Mouse (Mus musculus) stomach, postnatal 0 days (tissue): ENCODE measurements around the gene Zfp609. TPM values are rescaled to one million over a fixed set of nuclear protein-coding genes. Genes with fewer than 3 reads are reported as not detected.

Experiments
- ATAC-seq: fragments of 200-750 bp; cut with Nextera tagmentation; 2 replicates; pipeline ENCODE4 v1.8.0; 2017; ENCODE audit not compliant: low FRiP score, low TSS enrichment
- DNase-seq: peaks from one replicate; pipeline ENCODE4 v3.0.0-alpha.2; 2016; ENCODE audit warnings: low spot score
- H3K27ac ChIP-seq: fragments of 300-500 bp; sonication (generic); replicated peaks from 2 replicates; pipeline ENCODE4 v1.5.1; 2014; ENCODE audit warnings: mild to moderate bottlenecking, control low read depth
- H3K27me3 ChIP-seq: fragments of 300-500 bp; sonication (generic); 2 replicates; pipeline ENCODE4 v1.6.1; 2014; ENCODE audit warnings: low read length; ENCODE audit not compliant: control insufficient read depth, insufficient read depth
- H3K36me3 ChIP-seq: fragments of 300-500 bp; sonication (generic); 2 replicates; pipeline ENCODE4 v1.6.1; 2014; ENCODE audit warnings: low read length, mixed read lengths; ENCODE audit not compliant: control insufficient read depth, insufficient read depth
- H3K4me1 ChIP-seq: fragments of 300-500 bp; sonication (generic); replicated peaks from 2 replicates; pipeline ENCODE4 v1.6.1; 2014; ENCODE audit warnings: antibody characterized with exemption; ENCODE audit not compliant: control insufficient read depth, insufficient read depth
- H3K4me2 ChIP-seq: fragments of 300-500 bp; sonication (generic); replicated peaks from 2 replicates; pipeline ENCODE4 v1.6.1; 2014; ENCODE audit warnings: low read depth, mild to moderate bottlenecking, control low read depth, moderate library complexity
- H3K4me3 ChIP-seq: fragments of 300-500 bp; sonication (generic); 2 replicates; pipeline ENCODE4 v1.5.1; 2014; ENCODE audit warnings: low read depth, low read length, control low read depth
- H3K9ac ChIP-seq: fragments of 300-500 bp; sonication (generic); 2 replicates; pipeline ENCODE4 v1.6.1; 2014; ENCODE audit warnings: mild to moderate bottlenecking, low read length, control low read depth, mixed read lengths
- H3K9me3 ChIP-seq: fragments of 300-500 bp; sonication (generic); 2 replicates; pipeline ENCODE4 v1.6.1; 2016; ENCODE audit warnings: low read length; ENCODE audit not compliant: control insufficient read depth
- CTCF ChIP-seq: IDR thresholded peaks from 2 replicates; pipeline ENCODE4 v1.5.1; 2016; ENCODE audit warnings: antibody characterized with exemption, low read depth, mild to moderate bottlenecking, moderate library complexity
- EP300 ChIP-seq: optimal IDR thresholded peaks from 2 replicates; pipeline ENCODE3; 2016; ENCODE audit warnings: antibody characterized with exemption
- WGBS: fragments of 180-500 bp; shearing (Covaris S2); extraction: QIAGEN DNeasy Blood & Tissue Kit; methylation state at CpG from one replicate; pipeline ENCODE4 v1.1.7; 2014; 5-methylcytosine and 5-hydroxymethylcytosine counted together
- polyA plus RNA-seq: library from polyadenylated mRNA; unstranded; fragments of >200 nt; fragmentation: Nextera tagmentation; extraction: Ambion mirVana; gene quantifications from 2 replicates; pipeline ENCODE4 v1.2.1, GENCODE M21; 2015

The Zfp609 gene
- polyA plus RNA-seq, 1 experiment from 2014 or later: 2.4 TPM

GRCm38 (mm10) chr9:65830255-65830654 lies 2.9 kb upstream of the Zfp609 start:
- H3K27ac ChIP-seq: no peak overlapping the region
- 80% methylated on average over 4 of the region's 4 CpGs for WGBS
- DNase-seq (no peak), ATAC-seq (no peak)
- no peaks in the 10 kb centered on the region for H3K36me3 ChIP-seq
- no peaks in the 10 kb centered on the region for H3K27me3 ChIP-seq
- H3K9ac ChIP-seq: no peak overlapping the region
- TF ChIP-seq EP300 (no peak), CTCF (no peak)
- 0 out of 2 replicates have a peak, but pooled peaks cover 5% of the 10 kb centered on the region for H3K4me1 ChIP-seq
- H3K9me3 ChIP-seq: no peaks in the 10 kb centered on the region
- H3K4me2 ChIP-seq: no peak overlapping the region
- no peak overlapping the region for H3K4me3 ChIP-seq

- no peak overlapping the region for H3K9ac ChIP-seq
- no peaks in the 10 kb centered on the region for H3K27me3 ChIP-seq
- H3K4me3 ChIP-seq: no peak overlapping the region
- peaks cover 6% of the 10 kb centered on the region; the same call in 1 of the 2 replicates for H3K4me1 ChIP-seq
- peak; percentile 73 for TF ChIP-seq CTCF
- no peak for TF ChIP-seq EP300
- 86% methylated on average over 1 of the region's 2 CpGs for whole genome bisulfite sequencing
- no peak overlapping the region for H3K27ac ChIP-seq
- DNase-seq (peak; percentile 61), ATAC-seq (no peak)
- no peak overlapping the region for H3K4me2 ChIP-seq
- no peaks in the 10 kb centered on the region for H3K36me3 ChIP-seq
- no peaks in the 10 kb centered on the region for H3K9me3 ChIP-seq
These were observed 2.0 kb upstream of the Zfp609 start for GRCm38 (mm10) chr9:65829410-65829809.

- WGBS: 16% methylated on average over 3 of the region's 3 CpGs
- Histone ChIP-seq H3K4me2 (peak overlapping the region; percentile 67), H3K9ac (no peak overlapping the region), H3K4me3 (peak overlapping the region; percentile 84; the same call in 1 of the 2 replicates), H3K27ac (no peak overlapping the region), H3K4me1 (peaks cover 8% of the 10 kb centered on the region; the same call in 1 of the 2 replicates), H3K27me3 (no peaks in the 10 kb centered on the region), H3K9me3 (no peaks in the 10 kb centered on the region), H3K36me3 (no peaks in the 10 kb centered on the region)
- DNase-seq (no peak), ATAC-seq (no peak)
- no peak for TF ChIP-seq EP300
- no peak for TF ChIP-seq CTCF
These were observed 1.1 kb upstream of the Zfp609 start for GRCm38 (mm10) chr9:65828511-65828910.

GRCm38 (mm10) chr9:65828016-65828403 lies 646 bp upstream of the Zfp609 start:
- Histone ChIP-seq H3K4me3 (peak overlapping the region; percentile 84), H3K9ac (peak overlapping the region; percentile 96), H3K9me3 (no peaks in the 10 kb centered on the region), H3K27ac (peak overlapping the region; percentile 99), H3K36me3 (no peaks in the 10 kb centered on the region), H3K27me3 (no peaks in the 10 kb centered on the region), H3K4me1 (peaks cover 8% of the 10 kb centered on the region; the same call in 1 of the 2 replicates), H3K4me2 (peak overlapping the region; percentile 67)
- TF ChIP-seq EP300: no peak
- no peak for TF ChIP-seq CTCF
- WGBS: under 1% methylated on average over 13 of the region's 13 CpGs
- no peak for ATAC-seq
- DNase-seq: no peak

GRCm38 (mm10) chr9:65826588-65827343 lies 598 bp downstream of the Zfp609 start:
- DNase-seq (no peak), ATAC-seq (peak; percentile 34)
- H3K9me3 ChIP-seq: no peaks in the 10 kb centered on the region
- H3K27ac ChIP-seq: peak overlapping the region; percentile 99
- peak overlapping the region; percentile 66 for H3K4me2 ChIP-seq
- H3K4me3 ChIP-seq: peak overlapping the region; percentile 84
- H3K4me1 ChIP-seq: peaks cover 8% of the 10 kb centered on the region; the same call in 1 of the 2 replicates
- H3K27me3 ChIP-seq: no peaks in the 10 kb centered on the region
- H3K9ac ChIP-seq: peak overlapping the region; percentile 96
- no peaks in the 10 kb centered on the region for H3K36me3 ChIP-seq
- 0% methylated on average over 28 of the region's 31 CpGs for WGBS
- no peak for TF ChIP-seq EP300
- TF ChIP-seq CTCF: peak; percentile 42

GRCm38 (mm10) chr9:65826226-65826587 lies 1.2 kb downstream of the Zfp609 start:
- Histone ChIP-seq H3K4me1 (peaks cover 8% of the 10 kb centered on the region; the same call in 1 of the 2 replicates), H3K9me3 (no peaks in the 10 kb centered on the region), H3K27ac (peak overlapping the region; percentile 99), H3K36me3 (no peaks in the 10 kb centered on the region), H3K4me2 (peak overlapping the region; percentile 66), H3K27me3 (no peaks in the 10 kb centered on the region), H3K9ac (peak overlapping the region; percentile 96), H3K4me3 (peak overlapping the region; percentile 84)
- TF ChIP-seq EP300: no peak
- no peak for ATAC-seq
- 4% methylated on average over 4 of the region's 4 CpGs for WGBS
- DNase-seq: peak; percentile 23
